Mouse (Mus musculus) left cerebral cortex, adult 2 months (tissue): ENCODE data around the gene 1190005I06Rik. TPM values are rescaled to one million over a fixed set of nuclear protein-coding genes. Genes with fewer than 3 reads are reported as not detected.
A peak's percentile ranks its signal among the peaks of the same experiment; 100 is the strongest.
"Not testable (repeated sequence)": the region's sequence is repeated elsewhere in the genome, so short reads cannot be mapped to it uniquely, and the experiment has no call there.

Experiments used
- DNase-seq, 2 experiments: peaks; one replicate each; pipeline ENCODE4 v3.0.0; 2021 to 2022; ENCODE audit warnings: low spot score in 2 of 2, mixed read lengths in 1 of 2; ENCODE audit errors: extremely low spot score in 1 of 2
- H3K27ac ChIP-seq: fragments of 200-600 bp; 2 replicates; pipeline ENCODE4 v1.8.1; 2022
- H3K4me3 ChIP-seq: fragments of 200-600 bp; 2 replicates; pipeline ENCODE4 v1.8.1; 2022
- CTCF ChIP-seq: fragments of 200-600 bp; IDR thresholded peaks from 2 replicates; pipeline ENCODE4 v1.8.1; 2022; ENCODE audit warnings: antibody characterized with exemption, mild to moderate bottlenecking, moderate library complexity
- intact Hi-C: fragments of 180-260 bp; cut with DNase I; formaldehyde crosslinking; loops from one replicate; pipeline ENCODE4 v1.15.1; 2025
- total RNA-seq, 2 experiments: library from RNA; stranded (reverse); gene quantifications; 2 replicates each; pipeline ENCODE4 v1.2.3; 2021

1190005I06Rik gene
- total RNA-seq, 2 experiments from 2014 or later, result 11.3 to 11.5 TPM

DNA sequence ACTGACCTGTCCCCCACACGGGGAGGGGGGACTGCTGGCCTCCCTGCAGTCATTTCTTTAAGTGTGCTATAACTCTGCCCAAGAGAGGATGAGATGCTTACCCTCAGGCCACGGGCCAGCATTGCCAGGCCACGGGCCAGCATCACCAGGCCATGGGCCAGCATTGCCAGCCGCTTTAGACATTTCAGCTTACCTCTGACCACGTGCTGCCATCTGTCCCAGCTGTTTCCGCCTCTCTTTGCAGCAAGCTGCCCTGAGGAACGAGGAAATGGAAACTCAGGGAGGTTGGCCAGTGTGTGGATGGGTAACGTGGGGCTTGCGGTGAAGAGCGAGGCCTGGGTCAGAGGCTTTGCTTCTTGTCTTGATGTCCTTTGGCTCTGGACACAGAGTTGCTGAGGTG lies 33.7 kb upstream of the 1190005I06Rik start:
- H3K4me3 ChIP-seq, result no peak overlapping the region
- no peak for TF ChIP-seq CTCF
- no peak for DNase-seq
- no peak overlapping the region for H3K27ac ChIP-seq
- intact Hi-C loops, result loop anchor here (5.0 kb wide), 1 partner anchor 56 kb away; the partner anchor contains the start of gene Irf8

- intact Hi-C loops, result loop anchor here (1.0 to 5.0 kb wide), 2 partner anchors 57 to 116 kb away; partner anchors contain the start of gene Irf8
- not testable (repeated sequence) for DNase-seq, H3K4me3 ChIP-seq, H3K27ac ChIP-seq
- TF ChIP-seq CTCF, result peak; percentile 55
These were observed 33.0 kb upstream of the 1190005I06Rik start for GRCm38 (mm10) chr8:120680405-120680804.

- no peak overlapping the region for H3K27ac ChIP-seq
- no peak for DNase-seq
- no peak for TF ChIP-seq CTCF
- intact Hi-C loops, result loop anchor here (1.0 to 5.0 kb wide), 2 partner anchors 57 to 116 kb away; partner anchors contain the start of gene Irf8
- H3K4me3 ChIP-seq, result no peak overlapping the region
These were observed 32.4 kb upstream of the 1190005I06Rik start for GRCm38 (mm10) chr8:120679629-120680387.

DNA sequence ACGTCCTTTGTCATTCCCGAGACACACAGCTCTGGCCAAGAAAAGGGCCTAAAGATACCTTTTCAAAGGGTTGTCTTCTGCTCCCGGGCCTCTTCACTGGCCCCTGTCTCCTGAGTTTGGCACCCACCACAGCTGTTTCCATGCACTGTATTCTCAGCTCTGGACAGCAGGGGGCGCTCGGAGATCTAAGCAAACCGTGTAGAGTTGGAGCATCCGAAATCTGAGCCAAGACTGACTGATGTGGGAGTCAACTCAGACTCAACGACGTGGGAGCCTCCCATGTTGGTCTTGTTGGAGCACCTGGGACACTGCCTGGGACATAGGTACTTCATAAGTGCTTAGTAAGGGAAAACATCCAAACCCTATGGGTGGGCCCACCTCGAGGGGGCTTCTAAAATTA lies 31.0 kb upstream of the 1190005I06Rik start:
- H3K27ac ChIP-seq, result no peak overlapping the region
- peak; percentile 82 to 86 for DNase-seq
- intact Hi-C loops, result no loop called here
- no peak overlapping the region for H3K4me3 ChIP-seq
- peak; percentile 95 for TF ChIP-seq CTCF

DNA sequence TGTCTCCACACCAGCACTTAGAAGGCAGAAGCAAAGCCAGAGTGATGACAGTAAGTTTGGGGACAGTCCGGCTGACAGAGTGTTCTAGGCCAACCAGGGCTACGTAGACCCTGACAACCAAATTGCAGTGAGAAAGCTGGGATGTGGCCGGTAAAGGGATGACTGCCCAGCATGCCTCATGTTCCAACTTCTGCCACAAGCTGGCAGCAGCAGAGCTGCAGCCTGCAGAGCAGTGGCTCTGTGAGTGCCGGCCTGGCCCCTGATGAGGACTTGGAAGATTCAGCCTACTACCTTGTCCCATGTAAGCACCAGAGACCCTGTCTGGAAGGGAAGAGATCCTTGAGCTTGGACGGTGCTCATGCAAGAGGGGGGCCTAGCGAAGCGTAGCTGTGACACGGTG lies 28.3 kb upstream of the 1190005I06Rik start:
- DNase-seq, result no peak
- intact Hi-C loops, result loop anchor here (2.0 kb wide), 1 partner anchor 417 kb away; no protein-coding TSS in a partner anchor
- TF ChIP-seq CTCF, result peak; percentile 43
- Histone ChIP-seq H3K4me3 (no peak overlapping the region), H3K27ac (no peak overlapping the region)

- H3K27ac ChIP-seq, result peak overlapping the region; percentile 34
- TF ChIP-seq CTCF, result no peak
- intact Hi-C loops, result no loop called here
- no peak overlapping the region for H3K4me3 ChIP-seq
- no peak for DNase-seq
These were observed 25.9 kb upstream of the 1190005I06Rik start for GRCm38 (mm10) chr8:120673298-120673697.

- Histone ChIP-seq H3K27ac (peak overlapping the region; percentile 34), H3K4me3 (no peak overlapping the region)
- DNase-seq, result no peak
- TF ChIP-seq CTCF, result no peak
- intact Hi-C loops, result no loop called here
These were observed 25.3 kb upstream of the 1190005I06Rik start for GRCm38 (mm10) chr8:120672626-120673229.

- Histone ChIP-seq H3K4me3 (no peak overlapping the region), H3K27ac (no peak overlapping the region)
- DNase-seq, result no peak
- intact Hi-C loops, result no loop called here
- no peak for TF ChIP-seq CTCF
These were observed 24.3 kb upstream of the 1190005I06Rik start for GRCm38 (mm10) chr8:120671775-120672174.

DNA sequence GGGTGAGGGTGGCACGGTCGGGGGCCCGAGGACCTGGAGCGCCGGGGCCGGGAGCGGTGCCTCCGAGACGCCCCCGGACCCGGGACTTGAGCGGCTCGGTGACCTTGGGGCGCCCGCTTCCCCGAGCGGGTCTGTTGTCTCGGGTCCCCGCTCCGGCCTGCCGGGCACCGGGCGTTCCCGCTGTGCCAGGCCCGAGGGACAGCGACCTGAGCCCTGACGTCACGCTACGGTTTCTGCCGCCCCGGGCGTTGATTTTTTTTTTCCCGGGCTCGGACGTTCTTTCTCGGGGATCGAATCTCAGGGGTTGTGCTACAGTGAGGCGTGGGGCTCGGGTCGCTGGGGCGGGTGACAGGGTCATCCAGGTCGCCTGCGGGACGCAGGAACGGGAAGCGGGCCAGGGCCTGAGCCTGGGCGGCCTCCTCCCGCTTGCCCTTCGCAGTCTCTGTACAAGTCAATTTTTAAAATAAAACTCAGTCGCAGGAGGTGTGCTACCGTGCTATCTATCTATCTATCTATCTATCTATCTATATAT lies 21.0 kb upstream of the 1190005I06Rik start, which contains the start of gene Emc8:
Gene Emc8, minus strand, starts transcription at position 200 of the 532 bp plus-strand sequence.
- no peak for DNase-seq
- no peak for TF ChIP-seq CTCF
- peak within 1 kb of the TSS; percentile 100 for H3K4me3 ChIP-seq
- intact Hi-C loops, result no loop called here
- H3K27ac ChIP-seq, result peak within 1 kb of the TSS; percentile 95

- Histone ChIP-seq H3K4me3 (peak within 1 kb of the TSS; percentile 100), H3K27ac (peak within 1 kb of the TSS; percentile 95)
- intact Hi-C loops, result no loop called here
- no peak; the same call in 1 of the 2 replicates for TF ChIP-seq CTCF
- peak; percentile 89 to 92 for DNase-seq
These were observed 20.3 kb upstream of the 1190005I06Rik start, which contains the start of the genes Gm27021 and Cox4i1 for GRCm38 (mm10) chr8:120667561-120668373. Gene Gm27021, minus strand, starts transcription at chr8:120668079. Gene Cox4i1, plus strand, starts transcription at chr8:120668222.

DNA sequence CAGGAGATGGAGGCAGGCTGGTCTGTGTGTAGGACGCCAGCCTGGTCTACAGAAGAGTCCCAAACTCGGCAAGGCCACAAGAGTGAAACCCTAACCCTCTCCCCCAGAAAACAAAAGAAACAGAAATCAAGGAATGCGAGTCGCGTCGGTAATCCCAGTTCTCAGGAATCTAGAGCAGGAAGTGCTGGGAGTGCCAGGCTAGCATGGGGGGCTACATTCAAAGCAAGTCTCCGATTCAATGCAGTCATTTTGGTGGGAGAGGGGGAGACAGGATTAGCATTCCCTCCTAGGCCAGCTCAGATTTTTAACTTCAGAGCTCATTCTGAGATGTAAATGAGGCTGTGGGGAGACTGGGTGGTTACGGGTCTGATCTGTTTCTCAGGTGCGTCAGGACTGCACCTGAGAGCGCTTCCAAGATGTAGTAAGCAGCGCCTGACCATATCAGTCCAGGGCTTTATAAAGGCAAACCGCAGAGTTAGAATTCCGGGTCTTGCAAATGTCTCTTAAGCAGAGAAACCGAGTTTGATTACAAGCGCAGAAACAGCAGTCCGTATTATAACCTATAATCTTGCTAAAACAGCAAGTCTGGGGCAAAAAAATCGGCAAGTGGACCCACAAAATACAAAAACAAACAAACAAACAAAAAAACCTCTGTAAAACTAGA lies 19.5 kb upstream of the 1190005I06Rik start:
- no peak for DNase-seq
- intact Hi-C loops, result no loop called here
- TF ChIP-seq CTCF, result no peak
- Histone ChIP-seq H3K27ac (peak overlapping the region; percentile 95), H3K4me3 (peak overlapping the region; percentile 100)
